Mouse (Mus musculus): Measurements from ENCODE around the gene Btn2a2. TPM values are rescaled to one million over a fixed set of nuclear protein-coding genes. Genes with fewer than 3 reads are reported as not detected.

Btn2a2 gene
- polyA plus RNA-seq, 2 experiments from 2014 or later = not detected

Other genes starting within 250 kb of the Btn2a2 start
- not detected for gene Vmn1r223, start 241.7 kb downstream of the Btn2a2 start, polyA plus RNA-seq (2017; shearing (Covaris generic))
- 10 to 100 TPM; 29.6 to 34.2 TPM for gene Zfp322a, start 119.6 kb downstream of the Btn2a2 start, polyA plus RNA-seq (2017; shearing (Covaris generic))
- gene Abt1, start 65.0 kb downstream of the Btn2a2 start, polyA plus RNA-seq (2017; shearing (Covaris generic)) = 10 to 100 TPM; 12.4 to 14.5 TPM
- gene Btn1a1, start 23.0 kb downstream of the Btn2a2 start, polyA plus RNA-seq (2017; shearing (Covaris generic)) = not detected
- gene Hist1h4h, start 42.2 kb upstream of the Btn2a2 start, polyA plus RNA-seq (2017; shearing (Covaris generic)) = 10 to 100 TPM in 1 of 2 experiments, 1 to 10 TPM in 1; 9.5 to 10.8 TPM
- gene Hist1h2af, start 45.0 kb upstream of the Btn2a2 start, polyA plus RNA-seq (2017; shearing (Covaris generic)) = 1 to 10 TPM in 1 of 2 experiments, not detected in 1; 2.7 TPM
- gene Hist1h3g, start 46.6 kb upstream of the Btn2a2 start, polyA plus RNA-seq (2017; shearing (Covaris generic)) = not detected
- gene Hist1h2bh, start 54.5 kb upstream of the Btn2a2 start, polyA plus RNA-seq (2017; shearing (Covaris generic)) = under 1 TPM; 0.41 to 0.66 TPM
- gene Hist1h3f, start 55.2 kb upstream of the Btn2a2 start, polyA plus RNA-seq (2017; shearing (Covaris generic)) = not detected
- 1 to 10 TPM in 1 of 2 experiments, not detected in 1; 1.1 TPM for gene Hist1h4f, start 62.8 kb upstream of the Btn2a2 start, polyA plus RNA-seq (2017; shearing (Covaris generic))
- gene Hist1h1d, start 64.4 kb upstream of the Btn2a2 start, polyA plus RNA-seq (2017; shearing (Covaris generic)) = under 1 TPM; 0.18 to 0.35 TPM
- gene Hist1h3e, start 73.5 kb upstream of the Btn2a2 start, polyA plus RNA-seq (2017; shearing (Covaris generic)) = 1 to 10 TPM; 2.2 to 4.1 TPM
- 10 to 100 TPM; 12.3 to 17.6 TPM for gene Hist1h2ae, start 82.4 kb upstream of the Btn2a2 start, polyA plus RNA-seq (2017; shearing (Covaris generic))
- 1 to 10 TPM; 8.0 to 8.6 TPM for gene Hist1h2bg, start 82.5 kb upstream of the Btn2a2 start, polyA plus RNA-seq (2017; shearing (Covaris generic))
- gene Hist1h2bf, start 85.3 kb upstream of the Btn2a2 start, polyA plus RNA-seq (2017; shearing (Covaris generic)) = not detected
- under 1 TPM in 1 of 2 experiments, not detected in 1; 0.96 TPM for gene Hist1h2ad, start 85.5 kb upstream of the Btn2a2 start, polyA plus RNA-seq (2017; shearing (Covaris generic))
- not detected for gene Hist1h3d, start 86.9 kb upstream of the Btn2a2 start, polyA plus RNA-seq (2017; shearing (Covaris generic))
- 10 to 100 TPM; 20.2 to 22.9 TPM for gene Hist1h4d, start 92.7 kb upstream of the Btn2a2 start, polyA plus RNA-seq (2017; shearing (Covaris generic))
- gene Hist1h2be, start 132.3 kb upstream of the Btn2a2 start, polyA plus RNA-seq (2017; shearing (Covaris generic)) = 1 to 10 TPM; 3.3 to 4.0 TPM
- 10 to 100 TPM; 10.6 to 11.3 TPM for gene Hist1h1e, start 133.7 kb upstream of the Btn2a2 start, polyA plus RNA-seq (2017; shearing (Covaris generic))
- gene Hist1h2ac, start 195.1 kb upstream of the Btn2a2 start, polyA plus RNA-seq (2017; shearing (Covaris generic)) = under 1 TPM; 0.51 to 0.74 TPM
- 1 to 10 TPM; 4.0 to 4.2 TPM for gene Hist1h2bc, start 195.3 kb upstream of the Btn2a2 start, polyA plus RNA-seq (2017; shearing (Covaris generic))
- gene Hist1h1t, start 207.0 kb upstream of the Btn2a2 start, polyA plus RNA-seq (2017; shearing (Covaris generic)) = not detected
- 1 to 10 TPM; 8.7 to 9.4 TPM for gene Hist1h4c, start 209.6 kb upstream of the Btn2a2 start, polyA plus RNA-seq (2017; shearing (Covaris generic))
- gene Hfe, start 222.0 kb upstream of the Btn2a2 start, polyA plus RNA-seq (2017; shearing (Covaris generic)) = under 1 TPM; 0.57 to 0.69 TPM
- gene Hist1h1c, start 250.0 kb upstream of the Btn2a2 start, polyA plus RNA-seq (2017; shearing (Covaris generic)) = 10 to 100 TPM in 1 of 2 experiments, 1 to 10 TPM in 1; 8.9 to 10.5 TPM

Data from CD4-positive, CD25-positive, alpha-beta regulatory T cell, adult 4 months (primary cell).